Mouse (Mus musculus): ENCODE results near the gene St7. TPM values are rescaled to one million over a fixed set of nuclear protein-coding genes. Genes with fewer than 3 reads are reported as not detected.

The St7 gene
- total RNA-seq, 2 experiments from 2014 or later, result 41.1 to 46.5 TPM

- intact Hi-C loops (cut with DNase I), result no loop called here
- no peak for DNase-seq (ENCODE audit: extremely low spot score in 1 of 2, low spot score in 2 of 2)
Measured at GRCm38 (mm10) chr6:17917233-17917632, 224.5 kb downstream of the St7 start.

GRCm38 (mm10) chr6:17922180-17922579, 229.4 kb downstream of the St7 start:
- intact Hi-C loops (cut with DNase I), result no loop called here
- DNase-seq (ENCODE audit: extremely low spot score in 1 of 2, low spot score in 2 of 2), result no peak

- no peak for DNase-seq (ENCODE audit: extremely low spot score in 1 of 2, low spot score in 2 of 2)
- intact Hi-C loops (cut with DNase I), result no loop called here
Measured at GRCm38 (mm10) chr6:17922967-17923366, 230.2 kb downstream of the St7 start.

GRCm38 (mm10) chr6:17923370-17923769, 230.6 kb downstream of the St7 start:
- intact Hi-C loops (cut with DNase I), result no loop called here
- DNase-seq (ENCODE audit: extremely low spot score in 1 of 2, low spot score in 2 of 2), result no peak

- no peak for DNase-seq (ENCODE audit: extremely low spot score in 1 of 2, low spot score in 2 of 2)
- intact Hi-C loops (cut with DNase I), result no loop called here
Measured at GRCm38 (mm10) chr6:17923894-17924505, 231.3 kb downstream of the St7 start.

GRCm38 (mm10) chr6:17925267-17925666, 232.5 kb downstream of the St7 start:
- intact Hi-C loops (cut with DNase I), result no loop called here
- no peak for DNase-seq (ENCODE audit: extremely low spot score in 1 of 2, low spot score in 2 of 2)

- intact Hi-C loops (cut with DNase I), result no loop called here
- no peak for DNase-seq (ENCODE audit: extremely low spot score in 1 of 2, low spot score in 2 of 2)
Measured at GRCm38 (mm10) chr6:17927746-17928145, 235.0 kb downstream of the St7 start.

GRCm38 (mm10) chr6:17931187-17931586, 238.5 kb downstream of the St7 start:
- DNase-seq (ENCODE audit: extremely low spot score in 1 of 2, low spot score in 2 of 2), result no peak
- intact Hi-C loops (cut with DNase I), result no loop called here

- intact Hi-C loops (cut with DNase I), result no loop called here
- no peak for DNase-seq (ENCODE audit: extremely low spot score in 1 of 2, low spot score in 2 of 2)
Measured at GRCm38 (mm10) chr6:17931835-17932234, 239.1 kb downstream of the St7 start.

- no peak for DNase-seq (ENCODE audit: extremely low spot score in 1 of 2, low spot score in 2 of 2)
- intact Hi-C loops (cut with DNase I), result no loop called here
Measured at GRCm38 (mm10) chr6:17932806-17933205, 240.1 kb downstream of the St7 start.

GRCm38 (mm10) chr6:17938631-17939346, 246.1 kb downstream of the St7 start:
- intact Hi-C loops (cut with DNase I), result no loop called here
- DNase-seq (ENCODE audit: extremely low spot score in 1 of 2, low spot score in 2 of 2), result no peak

- DNase-seq (ENCODE audit: extremely low spot score in 1 of 2, low spot score in 2 of 2), result no peak
- intact Hi-C loops (cut with DNase I), result no loop called here
Measured at GRCm38 (mm10) chr6:17941916-17942315, 249.2 kb downstream of the St7 start.

- DNase-seq (ENCODE audit: extremely low spot score in 1 of 2, low spot score in 2 of 2), result no peak
- intact Hi-C loops (cut with DNase I), result no loop called here
Measured at GRCm38 (mm10) chr6:17942344-17942743, 249.6 kb downstream of the St7 start.

- DNase-seq (ENCODE audit: extremely low spot score in 1 of 2, low spot score in 2 of 2), result no peak
- intact Hi-C loops (cut with DNase I), result no loop called here
Measured at GRCm38 (mm10) chr6:17943877-17944617, 251.3 kb downstream of the St7 start.

GRCm38 (mm10) chr6:17946456-17946855, 253.7 kb downstream of the St7 start:
- intact Hi-C loops (cut with DNase I), result no loop called here
- no peak for DNase-seq (ENCODE audit: extremely low spot score in 1 of 2, low spot score in 2 of 2)

GRCm38 (mm10) chr6:17947130-17947831, 254.5 kb downstream of the St7 start:
- no peak for DNase-seq (ENCODE audit: extremely low spot score in 1 of 2, low spot score in 2 of 2)
- intact Hi-C loops (cut with DNase I), result no loop called here

GRCm38 (mm10) chr6:17949103-17949502, 256.4 kb downstream of the St7 start:
- no peak for DNase-seq (ENCODE audit: extremely low spot score in 1 of 2, low spot score in 2 of 2)
- intact Hi-C loops (cut with DNase I), result no loop called here

- DNase-seq (ENCODE audit: extremely low spot score in 1 of 2, low spot score in 2 of 2), result no peak
Measured at GRCm38 (mm10) chr6:17951779-17952178, 259.0 kb downstream of the St7 start.

GRCm38 (mm10) chr6:17963455-17963854, 270.7 kb downstream of the St7 start:
- intact Hi-C loops (cut with DNase I), result no loop called here
- DNase-seq (ENCODE audit: extremely low spot score in 1 of 2, low spot score in 2 of 2), result no peak

More at GRCm38 (mm10) chr6:17951779-17952178, 259.0 kb downstream of the St7 start:
- intact Hi-C loops (cut with DNase I), result no loop called here

All from left cerebral cortex, postnatal 10 days (tissue).